Mouse (Mus musculus): ENCODE measurements around the gene Slc3a1. TPM values are rescaled to one million over a fixed set of nuclear protein-coding genes. Genes with fewer than 3 reads are reported as not detected.

Slc3a1 gene
- polyA plus RNA-seq, 1 experiment from 2014 or later, result 11.1 TPM

DNA sequence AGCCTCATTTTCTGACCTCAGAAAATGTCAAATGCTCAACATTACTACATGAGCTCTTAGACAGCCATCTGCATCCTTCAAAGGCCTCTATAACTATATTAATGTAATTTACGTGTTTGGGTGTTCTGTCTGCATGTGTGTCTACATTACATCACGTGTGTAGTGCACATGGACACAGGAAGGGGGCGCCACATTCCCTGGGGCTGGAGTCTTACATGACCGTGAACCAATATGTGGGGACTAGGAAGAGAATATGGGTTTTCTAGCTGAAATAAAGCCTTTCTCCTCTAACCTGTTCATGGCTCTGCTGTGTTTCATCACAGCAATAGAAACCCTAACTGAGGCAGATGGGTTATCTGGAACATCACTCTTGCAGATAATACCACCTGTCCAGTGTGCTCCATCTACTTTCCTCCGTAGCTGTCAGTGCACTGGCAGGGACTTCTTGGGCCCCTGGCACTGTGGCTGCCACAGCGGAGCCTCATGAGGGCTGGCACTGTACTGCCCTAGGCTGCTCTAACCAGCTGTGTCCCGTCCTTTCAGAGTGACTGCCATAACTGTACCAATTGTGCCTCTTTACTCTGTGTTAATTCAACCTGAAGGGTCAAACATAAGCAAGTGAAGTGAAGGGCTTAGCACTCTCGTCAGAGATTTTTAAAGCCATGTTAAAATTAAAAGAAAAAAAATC lies 43.1 kb downstream of the Slc3a1 start:
- no peak overlapping the region for H3K27ac ChIP-seq
- no peaks in the 10 kb centered on the region; the same call in 1 of the 2 replicates for H3K4me1 ChIP-seq
- H3K9ac ChIP-seq, result no peak overlapping the region
- H3K27me3 ChIP-seq, result no peaks in the 10 kb centered on the region
- no peak overlapping the region for H3K4me3 ChIP-seq (replicated peaks)
- 89% methylated on average over 8 of the region's 8 CpGs for WGBS
- no peak for ATAC-seq (replicated peaks; ENCODE audit: low FRiP score)
- no peak overlapping the region for H3K4me2 ChIP-seq
- H3K9me3 ChIP-seq (replicated peaks), result no peaks in the 10 kb centered on the region
- peaks cover 72% of the 10 kb centered on the region for H3K36me3 ChIP-seq

DNA sequence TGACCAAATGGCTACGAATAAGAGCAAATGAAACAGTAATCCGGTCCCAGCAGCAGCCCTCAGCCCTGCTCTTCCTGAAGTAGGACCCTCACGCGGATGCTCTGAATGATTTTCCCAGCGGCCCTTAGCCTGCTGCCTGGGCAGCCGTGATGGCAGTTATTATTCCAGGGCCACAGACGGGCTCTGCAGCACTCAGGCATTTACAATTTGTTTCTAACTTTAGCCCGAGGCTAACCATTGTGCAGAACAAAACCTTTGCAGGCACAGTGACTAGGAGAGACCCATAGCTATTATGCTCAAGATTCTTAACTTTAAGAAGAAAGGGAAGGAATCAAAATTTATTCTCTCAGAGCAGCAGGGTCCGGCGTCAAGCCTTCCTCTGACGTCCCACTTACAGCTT lies 44.2 kb downstream of the Slc3a1 start:
- ATAC-seq (replicated peaks; ENCODE audit: low FRiP score), result no peak
- H3K27me3 ChIP-seq, result no peaks in the 10 kb centered on the region
- no peak overlapping the region for H3K4me3 ChIP-seq (replicated peaks)
- H3K4me2 ChIP-seq, result no peak overlapping the region
- peak overlapping the region; percentile 30; the same call in 1 of the 2 replicates for H3K27ac ChIP-seq
- no peaks in the 10 kb centered on the region; the same call in 1 of the 2 replicates for H3K4me1 ChIP-seq
- peaks cover 73% of the 10 kb centered on the region for H3K36me3 ChIP-seq
- no peaks in the 10 kb centered on the region for H3K9me3 ChIP-seq (replicated peaks)
- 59% methylated on average over 11 of the region's 11 CpGs for WGBS
- no peak overlapping the region for H3K9ac ChIP-seq

GRCm38 (mm10) chr17:85073214-85073613 lies 45.0 kb downstream of the Slc3a1 start:
- H3K27ac ChIP-seq, result no peak overlapping the region
- WGBS, result 70% methylated on average over 7 of the region's 7 CpGs
- H3K4me3 ChIP-seq (replicated peaks), result no peak overlapping the region
- H3K36me3 ChIP-seq, result peaks cover 72% of the 10 kb centered on the region
- no peak overlapping the region for H3K9ac ChIP-seq
- H3K4me1 ChIP-seq, result no peaks in the 10 kb centered on the region; the same call in 1 of the 2 replicates
- H3K4me2 ChIP-seq, result no peak overlapping the region
- ATAC-seq (replicated peaks; ENCODE audit: low FRiP score), result no peak
- no peaks in the 10 kb centered on the region for H3K9me3 ChIP-seq (replicated peaks)
- no peaks in the 10 kb centered on the region for H3K27me3 ChIP-seq

DNA sequence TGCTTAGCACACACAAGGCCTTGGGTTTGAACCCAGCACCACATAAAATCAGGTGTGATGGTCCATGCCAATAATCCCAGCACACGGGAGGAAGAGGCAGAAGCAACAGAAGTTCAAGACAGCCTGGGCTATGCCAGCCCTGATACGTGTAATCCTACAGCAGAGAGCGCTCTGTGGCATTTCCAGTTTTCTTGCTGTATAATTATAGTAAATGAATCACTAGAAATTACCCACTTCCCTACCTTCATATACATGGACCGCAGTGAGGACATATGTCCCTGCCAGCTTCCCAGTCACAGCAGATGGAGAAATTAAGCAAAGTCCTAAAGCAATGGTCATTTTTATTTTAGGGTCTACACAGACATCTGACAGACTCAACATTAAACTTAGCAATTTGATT lies 45.9 kb downstream of the Slc3a1 start:
- H3K9me3 ChIP-seq (replicated peaks), result no peaks in the 10 kb centered on the region
- WGBS, result 95% methylated on average over 4 of the region's 4 CpGs
- peaks cover 73% of the 10 kb centered on the region for H3K36me3 ChIP-seq
- H3K4me2 ChIP-seq, result no peak overlapping the region
- no peak overlapping the region for H3K9ac ChIP-seq
- no peak for ATAC-seq (replicated peaks; ENCODE audit: low FRiP score)
- H3K27me3 ChIP-seq, result no peaks in the 10 kb centered on the region
- no peak overlapping the region for H3K4me3 ChIP-seq (replicated peaks)
- H3K4me1 ChIP-seq, result no peaks in the 10 kb centered on the region; the same call in 1 of the 2 replicates
- H3K27ac ChIP-seq, result no peak overlapping the region

- Histone ChIP-seq H3K4me3 (replicated peaks) (no peak overlapping the region), H3K36me3 (peaks cover 67% of the 10 kb centered on the region), H3K27me3 (no peaks in the 10 kb centered on the region), H3K4me2 (no peak overlapping the region), H3K4me1 (no peaks in the 10 kb centered on the region), H3K9ac (no peak overlapping the region), H3K27ac (no peak overlapping the region), H3K9me3 (replicated peaks) (no peaks in the 10 kb centered on the region)
- ATAC-seq (replicated peaks; ENCODE audit: low FRiP score), result no peak
- WGBS, result 95% methylated on average over 3 of the region's 3 CpGs
These were observed 51.1 kb downstream of the Slc3a1 start for GRCm38 (mm10) chr17:85079276-85079675.

- 95% methylated on average over 11 of the region's 11 CpGs for WGBS
These were observed 52.6 kb downstream of the Slc3a1 start for GRCm38 (mm10) chr17:85080781-85081180.

GRCm38 (mm10) chr17:85085335-85085734 lies 57.2 kb downstream of the Slc3a1 start:
- H3K27me3 ChIP-seq, result no peaks in the 10 kb centered on the region
- ATAC-seq (replicated peaks; ENCODE audit: low FRiP score), result no peak
- WGBS, result 86% methylated on average over 2 of the region's 2 CpGs
- H3K4me2 ChIP-seq, result no peak overlapping the region
- H3K9ac ChIP-seq, result no peak overlapping the region
- peaks cover 21% of the 10 kb centered on the region for H3K36me3 ChIP-seq
- no peaks in the 10 kb centered on the region for H3K9me3 ChIP-seq (replicated peaks)
- H3K4me3 ChIP-seq (replicated peaks), result no peak overlapping the region
- H3K4me1 ChIP-seq, result peaks cover 10% of the 10 kb centered on the region
- no peak overlapping the region for H3K27ac ChIP-seq

More at GRCm38 (mm10) chr17:85080781-85081180, 52.6 kb downstream of the Slc3a1 start:
- Histone ChIP-seq H3K27ac (no peak overlapping the region), H3K36me3 (peaks cover 54% of the 10 kb centered on the region), H3K4me1 (no peaks in the 10 kb centered on the region), H3K4me2 (no peak overlapping the region), H3K4me3 (replicated peaks) (no peak overlapping the region), H3K9me3 (replicated peaks) (no peaks in the 10 kb centered on the region), H3K9ac (no peak overlapping the region), H3K27me3 (no peaks in the 10 kb centered on the region)
- no peak for ATAC-seq (replicated peaks; ENCODE audit: low FRiP score)

- no peak for ATAC-seq (replicated peaks; ENCODE audit: low FRiP score)
- 82% methylated on average over 1 of the region's 1 CpGs for WGBS
- no peak overlapping the region for H3K27ac ChIP-seq
These were observed 58.3 kb downstream of the Slc3a1 start for GRCm38 (mm10) chr17:85086501-85086900.

GRCm38 (mm10) chr17:85087591-85087990 lies 59.4 kb downstream of the Slc3a1 start:
- Histone ChIP-seq H3K9me3 (replicated peaks) (no peaks in the 10 kb centered on the region), H3K4me1 (peaks cover 15% of the 10 kb centered on the region), H3K27ac (no peak overlapping the region), H3K36me3 (peaks cover 5% of the 10 kb centered on the region), H3K27me3 (no peaks in the 10 kb centered on the region), H3K9ac (no peak overlapping the region), H3K4me2 (no peak overlapping the region), H3K4me3 (replicated peaks) (no peak overlapping the region)
- whole genome bisulfite sequencing, result 92% methylated on average over 5 of the region's 5 CpGs
- ATAC-seq (replicated peaks; ENCODE audit: low FRiP score), result no peak

More at GRCm38 (mm10) chr17:85086501-85086900, 58.3 kb downstream of the Slc3a1 start:
- no peaks in the 10 kb centered on the region for H3K9me3 ChIP-seq (replicated peaks)
- no peak overlapping the region for H3K4me2 ChIP-seq
- H3K27me3 ChIP-seq, result no peaks in the 10 kb centered on the region
- no peak overlapping the region for H3K9ac ChIP-seq
- peaks cover 13% of the 10 kb centered on the region for H3K4me1 ChIP-seq
- H3K36me3 ChIP-seq, result peaks cover 11% of the 10 kb centered on the region
- H3K4me3 ChIP-seq (replicated peaks), result no peak overlapping the region

- Histone ChIP-seq H3K9ac (no peak overlapping the region), H3K4me3 (replicated peaks) (no peak overlapping the region), H3K27ac (no peak overlapping the region), H3K36me3 (no peaks in the 10 kb centered on the region), H3K27me3 (no peaks in the 10 kb centered on the region), H3K4me2 (no peak overlapping the region), H3K9me3 (replicated peaks) (no peaks in the 10 kb centered on the region), H3K4me1 (peaks cover 15% of the 10 kb centered on the region)
- 92% methylated on average over 11 of the region's 11 CpGs for WGBS
- ATAC-seq (replicated peaks; ENCODE audit: low FRiP score), result no peak
These were observed 60.2 kb downstream of the Slc3a1 start for GRCm38 (mm10) chr17:85088401-85088800.

- H3K4me1 ChIP-seq, result peaks cover 15% of the 10 kb centered on the region
- H3K27ac ChIP-seq, result no peak overlapping the region
- peak overlapping the region; percentile 70 for H3K4me3 ChIP-seq (replicated peaks)
- H3K9me3 ChIP-seq (replicated peaks), result no peaks in the 10 kb centered on the region
- WGBS, result 41% methylated on average over 6 of the region's 6 CpGs
- peak overlapping the region; percentile 86 for H3K4me2 ChIP-seq
- H3K9ac ChIP-seq, result 0 out of 2 replicates have a peak overlapping the region, but pooled peaks have one; percentile 70
- no peaks in the 10 kb centered on the region for H3K27me3 ChIP-seq
- no peaks in the 10 kb centered on the region for H3K36me3 ChIP-seq
- no peak for ATAC-seq (replicated peaks; ENCODE audit: low FRiP score)
These were observed 60.8 kb downstream of the Slc3a1 start for GRCm38 (mm10) chr17:85089011-85089410.

DNA sequence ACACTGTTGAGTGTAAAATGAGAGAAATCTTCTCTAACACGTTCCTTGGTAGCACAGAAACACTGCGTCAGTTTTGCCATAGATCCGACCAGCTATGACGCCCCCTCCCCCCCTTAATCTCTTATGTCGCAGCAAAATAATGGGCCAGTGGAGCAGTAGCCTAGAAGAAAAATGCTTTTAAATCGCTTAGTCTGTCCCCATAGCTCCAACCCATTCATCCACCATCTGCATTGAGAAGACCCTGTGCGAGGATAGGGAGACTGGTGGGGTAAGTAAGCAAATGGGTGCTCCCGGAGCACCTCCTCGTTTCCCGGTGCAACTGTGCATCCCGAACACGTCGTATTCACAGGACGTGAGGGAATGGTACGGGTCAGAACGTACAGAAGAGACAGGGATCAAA lies 61.4 kb downstream of the Slc3a1 start:
- H3K36me3 ChIP-seq, result no peaks in the 10 kb centered on the region
- H3K27ac ChIP-seq, result peak overlapping the region; percentile 86
- H3K4me3 ChIP-seq (replicated peaks), result peak overlapping the region; percentile 70
- no peaks in the 10 kb centered on the region for H3K9me3 ChIP-seq (replicated peaks)
- ATAC-seq (replicated peaks; ENCODE audit: low FRiP score), result 0 out of 2 replicates have a peak, but pooled peaks have one; percentile 1
- WGBS, result under 1% methylated on average over 16 of the region's 16 CpGs
- peak overlapping the region; percentile 86 for H3K4me2 ChIP-seq
- peaks cover 15% of the 10 kb centered on the region for H3K4me1 ChIP-seq
- no peaks in the 10 kb centered on the region for H3K27me3 ChIP-seq
- peak overlapping the region; percentile 70 for H3K9ac ChIP-seq
